Mouse (Mus musculus): ENCODE measurements around the gene Sugt1.

GRCm38 (mm10) chr14:79608286-79608685 lies 20.8 kb downstream of the Sugt1 start:
- TF ChIP-seq POLR2A (IDR thresholded peaks at IDR 0.05; ENCODE audit: low read depth, low read length): no peak
- TF ChIP-seq CTCF (IDR thresholded peaks at IDR 0.05; ENCODE audit: borderline replicate concordance, insufficient read depth, low read length): no peak
